Mouse (Mus musculus): ENCODE results near the gene Tufm. TPM values are rescaled to one million over a fixed set of nuclear protein-coding genes. Genes with fewer than 3 reads are reported as not detected.

Gene Tufm
- polyA plus RNA-seq, 1 experiment, result 123 TPM

- no peak for DNase-seq
- no peak overlapping the region for H3K27ac ChIP-seq (ENCODE audit: insufficient read depth, low read length)
- H3K27me3 ChIP-seq (ENCODE audit: control insufficient read depth, insufficient read depth, low read length), result no peaks in the 10 kb centered on the region
- no peaks in the 10 kb centered on the region for H3K4me1 ChIP-seq (ENCODE audit: control insufficient read depth, insufficient read depth, low read length)
- WGBS, result 84% methylated on average over 6 of the region's 6 CpGs
- TF ChIP-seq POLR2A (IDR thresholded peaks at IDR 0.05; ENCODE audit: borderline replicate concordance, insufficient read depth, low read length) (no peak), CTCF (IDR thresholded peaks at IDR 0.05; ENCODE audit: borderline replicate concordance, insufficient read depth, low read depth, low read length) (no peak)
- H3K4me3 ChIP-seq (replicated peaks; ENCODE audit: insufficient read depth, low read depth, low read length), result no peak overlapping the region
Observed at GRCm38 (mm10) chr7:126450641-126451040, 36.5 kb upstream of the Tufm start.

- no peaks in the 10 kb centered on the region for H3K27me3 ChIP-seq (ENCODE audit: control insufficient read depth, insufficient read depth, low read length)
- TF ChIP-seq POLR2A (IDR thresholded peaks at IDR 0.05; ENCODE audit: borderline replicate concordance, insufficient read depth, low read length) (no peak), CTCF (IDR thresholded peaks at IDR 0.05; ENCODE audit: borderline replicate concordance, insufficient read depth, low read depth, low read length) (no peak)
- no peaks in the 10 kb centered on the region for H3K4me1 ChIP-seq (ENCODE audit: control insufficient read depth, insufficient read depth, low read length)
- no peak overlapping the region for H3K27ac ChIP-seq (ENCODE audit: insufficient read depth, low read length)
- no peak overlapping the region for H3K4me3 ChIP-seq (replicated peaks; ENCODE audit: insufficient read depth, low read depth, low read length)
- 76% methylated on average over 3 of the region's 3 CpGs for WGBS
- no peak for DNase-seq
Observed at GRCm38 (mm10) chr7:126452244-126452643, 34.9 kb upstream of the Tufm start.

- no peak overlapping the region for H3K27ac ChIP-seq (ENCODE audit: insufficient read depth, low read length)
- TF ChIP-seq CTCF (IDR thresholded peaks at IDR 0.05; ENCODE audit: borderline replicate concordance, insufficient read depth, low read depth, low read length) (no peak), POLR2A (IDR thresholded peaks at IDR 0.05; ENCODE audit: borderline replicate concordance, insufficient read depth, low read length) (no peak)
- no peaks in the 10 kb centered on the region for H3K4me1 ChIP-seq (ENCODE audit: control insufficient read depth, insufficient read depth, low read length)
- no peak overlapping the region for H3K4me3 ChIP-seq (replicated peaks; ENCODE audit: insufficient read depth, low read depth, low read length)
- no peaks in the 10 kb centered on the region for H3K27me3 ChIP-seq (ENCODE audit: control insufficient read depth, insufficient read depth, low read length)
- DNase-seq, result no peak
- 64% methylated on average over 7 of the region's 7 CpGs for WGBS
Observed at GRCm38 (mm10) chr7:126453861-126454260, 33.3 kb upstream of the Tufm start.

- Histone ChIP-seq H3K27me3 (ENCODE audit: control insufficient read depth, insufficient read depth, low read length) (no peaks in the 10 kb centered on the region), H3K4me3 (replicated peaks; ENCODE audit: insufficient read depth, low read depth, low read length) (no peak overlapping the region), H3K27ac (ENCODE audit: insufficient read depth, low read length) (no peak overlapping the region), H3K4me1 (ENCODE audit: control insufficient read depth, insufficient read depth, low read length) (no peaks in the 10 kb centered on the region)
- WGBS, result 67% methylated on average over 2 of the region's 2 CpGs
- DNase-seq, result no peak
- TF ChIP-seq CTCF (IDR thresholded peaks at IDR 0.05; ENCODE audit: borderline replicate concordance, insufficient read depth, low read depth, low read length), result no peak
Observed at GRCm38 (mm10) chr7:126455242-126455641, 31.9 kb upstream of the Tufm start.

GRCm38 (mm10) chr7:126456382-126457266 lies 30.5 kb upstream of the Tufm start:
- no peaks in the 10 kb centered on the region for H3K4me1 ChIP-seq (ENCODE audit: control insufficient read depth, insufficient read depth, low read length)
- no peak overlapping the region for H3K27ac ChIP-seq (ENCODE audit: insufficient read depth, low read length)
- H3K27me3 ChIP-seq (ENCODE audit: control insufficient read depth, insufficient read depth, low read length), result no peaks in the 10 kb centered on the region
- TF ChIP-seq POLR2A (IDR thresholded peaks at IDR 0.05; ENCODE audit: borderline replicate concordance, insufficient read depth, low read length) (no peak), CTCF (IDR thresholded peaks at IDR 0.05; ENCODE audit: borderline replicate concordance, insufficient read depth, low read depth, low read length) (no peak)
- WGBS, result 53% methylated on average over 17 of the region's 17 CpGs
- no peak for DNase-seq
- H3K4me3 ChIP-seq (replicated peaks; ENCODE audit: insufficient read depth, low read depth, low read length), result no peak overlapping the region

GRCm38 (mm10) chr7:126458225-126458624 lies 28.9 kb upstream of the Tufm start:
- Histone ChIP-seq H3K4me1 (ENCODE audit: control insufficient read depth, insufficient read depth, low read length) (no peaks in the 10 kb centered on the region), H3K4me3 (replicated peaks; ENCODE audit: insufficient read depth, low read depth, low read length) (no peak overlapping the region), H3K27me3 (ENCODE audit: control insufficient read depth, insufficient read depth, low read length) (no peaks in the 10 kb centered on the region; the same call in 1 of the 2 replicates), H3K27ac (ENCODE audit: insufficient read depth, low read length) (no peak overlapping the region)
- WGBS, result 71% methylated on average over 5 of the region's 5 CpGs
- TF ChIP-seq POLR2A (IDR thresholded peaks at IDR 0.05; ENCODE audit: borderline replicate concordance, insufficient read depth, low read length) (no peak), CTCF (IDR thresholded peaks at IDR 0.05; ENCODE audit: borderline replicate concordance, insufficient read depth, low read depth, low read length) (no peak)
- no peak for DNase-seq

GRCm38 (mm10) chr7:126458844-126459618 lies 28.1 kb upstream of the Tufm start:
- no peak for DNase-seq
- Histone ChIP-seq H3K4me3 (replicated peaks; ENCODE audit: insufficient read depth, low read depth, low read length) (no peak overlapping the region), H3K27me3 (ENCODE audit: control insufficient read depth, insufficient read depth, low read length) (no peaks in the 10 kb centered on the region; the same call in 1 of the 2 replicates), H3K4me1 (ENCODE audit: control insufficient read depth, insufficient read depth, low read length) (no peaks in the 10 kb centered on the region), H3K27ac (ENCODE audit: insufficient read depth, low read length) (no peak overlapping the region)
- TF ChIP-seq POLR2A (IDR thresholded peaks at IDR 0.05; ENCODE audit: borderline replicate concordance, insufficient read depth, low read length) (no peak), CTCF (IDR thresholded peaks at IDR 0.05; ENCODE audit: borderline replicate concordance, insufficient read depth, low read depth, low read length) (no peak)
- WGBS, result 71% methylated on average over 11 of the region's 11 CpGs

Data from cerebellum, adult 2 months (tissue).